Mouse (Mus musculus): Measurements from ENCODE around the gene Gm28036. TPM values are rescaled to one million over a fixed set of nuclear protein-coding genes. Genes with fewer than 3 reads are reported as not detected.

Gene Gm28036
- polyA plus RNA-seq, 1 experiment, result 3.5 TPM

- DNase-seq (ENCODE audit: low read depth), result no peak
Observed at GRCm38 (mm10) chr2:156084541-156084940, 42.4 kb downstream of the Gm28036 start.

GRCm38 (mm10) chr2:156080391-156080790 is 46.5 kb downstream of the Gm28036 start:
- DNase-seq (ENCODE audit: low read depth), result no peak

- no peak for DNase-seq (ENCODE audit: low read depth)
Observed at GRCm38 (mm10) chr2:156079674-156080073, 47.2 kb downstream of the Gm28036 start.

GRCm38 (mm10) chr2:156079183-156079560 is 47.7 kb downstream of the Gm28036 start:
- no peak for DNase-seq (ENCODE audit: low read depth)

DNA sequence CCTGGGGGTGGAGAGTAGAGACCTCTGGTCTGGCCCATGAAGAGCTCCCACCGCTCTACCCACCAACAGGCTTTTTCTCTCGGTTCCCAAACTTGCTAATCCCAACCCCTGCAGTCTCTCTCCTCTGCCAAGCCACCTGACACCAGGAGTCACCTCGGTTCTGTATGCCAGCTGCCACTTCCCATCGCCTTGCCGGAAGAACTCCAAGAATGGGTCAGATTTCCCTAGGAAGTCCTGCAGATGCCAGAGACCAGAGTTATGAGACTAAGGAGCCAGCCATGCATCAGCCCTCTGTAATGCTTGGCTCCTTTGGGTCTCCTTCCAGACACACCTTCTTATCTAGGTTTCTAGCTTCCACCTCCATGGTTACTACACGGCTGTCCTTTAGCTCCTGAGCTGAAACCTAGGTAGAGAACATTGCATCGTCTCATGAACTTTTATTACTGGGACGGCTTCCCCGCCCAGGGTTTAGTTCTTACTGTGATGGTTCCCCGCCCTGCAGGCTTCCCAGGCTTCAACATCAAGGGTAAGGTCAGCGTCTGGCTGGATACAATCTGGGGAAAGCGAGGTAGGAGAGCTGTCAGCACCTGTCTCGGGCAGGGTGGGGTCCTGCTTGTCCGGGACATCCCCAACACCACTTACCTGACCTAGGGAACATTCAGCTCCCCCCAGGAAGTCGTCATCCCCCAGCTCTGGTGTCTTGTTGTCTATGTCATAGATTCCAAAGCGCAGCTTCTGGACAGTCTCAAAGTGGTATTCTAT is 48.3 kb downstream of the Gm28036 start:
- DNase-seq (ENCODE audit: low read depth), result no peak

DNA sequence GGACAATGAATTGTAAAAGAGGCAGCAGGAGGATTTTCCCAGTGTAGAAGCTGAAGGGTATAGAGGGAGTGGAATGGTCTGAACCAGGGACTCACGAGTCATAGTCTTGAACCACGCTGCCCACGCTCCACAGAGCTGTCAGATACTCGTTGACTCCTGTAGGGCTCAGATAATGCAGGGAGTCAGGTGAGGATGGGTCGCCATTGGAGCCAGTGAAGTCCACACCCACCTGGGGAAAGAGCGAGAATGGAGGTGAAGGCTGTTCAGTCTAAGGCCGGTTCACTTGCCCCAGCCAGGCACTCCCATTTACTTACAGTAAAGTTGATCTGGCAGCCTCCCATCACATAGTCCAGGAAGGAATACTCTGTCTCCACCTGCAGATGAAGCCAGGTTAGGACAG is 49.4 kb downstream of the Gm28036 start:
- DNase-seq (ENCODE audit: low read depth), result no peak

DNA sequence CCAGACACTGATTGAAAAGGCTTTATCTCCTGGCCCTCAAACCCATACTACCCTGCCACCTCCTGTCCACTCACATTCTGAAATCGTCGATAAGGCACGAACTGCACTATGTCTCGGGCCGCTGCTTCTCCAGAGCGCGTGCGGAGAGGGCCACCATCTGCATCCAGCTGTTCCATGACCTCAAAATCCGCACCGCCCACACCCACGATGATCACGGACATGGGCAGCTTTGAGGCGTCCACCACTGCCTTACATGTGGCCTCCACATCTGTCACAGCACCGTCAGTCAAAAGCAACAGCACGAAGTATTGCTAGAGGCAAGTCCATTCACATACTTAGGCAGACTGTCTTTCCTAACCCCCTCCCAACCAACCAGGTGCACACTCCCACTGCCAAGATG is 53.2 kb downstream of the Gm28036 start:
- DNase-seq (ENCODE audit: low read depth), result no peak

- DNase-seq (ENCODE audit: low read depth), result no peak
Observed at GRCm38 (mm10) chr2:156071236-156071635, 55.7 kb downstream of the Gm28036 start.

- DNase-seq (ENCODE audit: low read depth), result no peak
Observed at GRCm38 (mm10) chr2:156067916-156068315, 59.0 kb downstream of the Gm28036 start.

- no peak for DNase-seq (ENCODE audit: low read depth)
Observed at GRCm38 (mm10) chr2:156066126-156066525, 60.8 kb downstream of the Gm28036 start.

DNA sequence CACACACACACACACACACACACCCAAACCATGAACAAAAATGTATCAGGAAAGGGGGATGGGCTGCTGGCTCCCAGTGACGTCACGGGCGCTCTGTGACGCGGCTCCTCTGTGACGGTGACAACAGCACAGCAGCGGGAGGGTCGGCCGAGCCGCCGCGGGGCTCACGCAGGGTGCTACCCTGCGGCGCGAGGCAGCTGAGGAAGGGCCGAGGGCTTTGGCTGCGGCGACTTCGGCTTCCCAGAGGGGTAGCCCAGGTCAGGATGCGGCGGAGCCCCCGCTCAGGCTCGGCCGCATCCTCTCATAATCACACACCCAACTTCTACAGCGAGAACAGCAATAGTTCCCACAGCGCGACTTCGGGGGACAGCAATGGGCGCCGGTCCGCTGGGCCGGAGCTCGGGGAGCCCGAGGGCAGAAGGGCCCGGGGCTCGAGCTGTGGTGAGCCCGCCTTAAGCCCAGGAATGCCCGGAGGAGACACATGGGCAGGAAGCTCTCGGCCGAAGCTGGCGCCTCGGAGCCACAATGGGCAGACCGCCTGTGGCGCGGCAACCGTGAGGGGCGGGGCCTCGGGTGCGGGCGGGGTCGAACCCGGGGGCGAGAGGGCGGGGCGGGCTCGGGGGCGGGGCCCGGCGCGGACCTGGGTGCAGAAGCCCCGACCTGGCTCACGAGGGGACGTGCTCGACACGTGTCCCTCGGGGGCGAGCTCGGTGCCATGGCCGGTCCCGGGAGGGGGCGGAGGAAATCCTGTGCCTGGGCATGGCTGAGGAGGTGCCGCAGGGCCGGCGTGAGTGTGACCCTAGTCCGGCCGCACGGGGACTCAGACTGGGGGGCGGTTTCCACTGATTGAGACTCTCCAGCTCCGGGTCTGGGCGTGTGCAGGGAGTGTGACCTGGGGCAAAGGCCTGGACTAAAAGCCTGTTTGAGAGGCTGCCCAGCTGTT is 61.5 kb downstream of the Gm28036 start, which contains the start of gene Spag4:
Spag4 (plus strand) TSS at position 77 of the 943 bp plus-strand sequence.
- no peak for DNase-seq (ENCODE audit: low read depth)

- DNase-seq (ENCODE audit: low read depth), result no peak
Observed at GRCm38 (mm10) chr2:156052816-156053215, 74.1 kb downstream of the Gm28036 start, which contains the start of gene Fer1l4. Gene Fer1l4, minus strand, starts transcription at chr2:156052947.

- DNase-seq (ENCODE audit: low read depth), result no peak
Observed at GRCm38 (mm10) chr2:156047929-156048328, 79.0 kb downstream of the Gm28036 start.

GRCm38 (mm10) chr2:156042903-156043302 is 84.0 kb downstream of the Gm28036 start:
- no peak for DNase-seq (ENCODE audit: low read depth)

GRCm38 (mm10) chr2:156039390-156039789 is 87.5 kb downstream of the Gm28036 start:
- no peak for DNase-seq (ENCODE audit: low read depth)

DNA sequence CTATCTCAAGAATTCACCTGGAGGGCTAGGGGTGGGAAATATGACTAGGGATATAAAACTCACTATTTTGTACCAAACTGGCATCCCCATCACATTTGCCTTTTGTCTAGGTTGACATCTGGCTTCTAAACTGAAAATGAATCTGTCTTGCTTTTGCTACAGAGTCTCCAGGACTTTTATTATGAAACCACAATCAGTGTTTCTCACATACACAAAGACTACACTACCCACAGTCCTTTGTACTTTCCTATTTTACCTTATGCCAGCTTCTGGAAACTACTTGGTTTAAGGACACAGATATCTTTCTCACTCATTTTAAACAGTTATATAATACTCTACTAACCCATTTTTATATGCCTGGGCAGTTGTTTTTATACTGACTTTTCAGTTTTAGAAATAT is 101.4 kb downstream of the Gm28036 start:
- DNase-seq (ENCODE audit: low read depth), result no peak

Other genes with a start within 250 kb of the Gm28036 start
- 31.7 and 36.7 TPM in 2 replicates for gene Uqcc1, start 196.8 kb downstream of the Gm28036 start, polyA plus RNA-seq (2012; rRNA removed)
- not detected in 2 replicates for gene Gm15557, start 186.4 kb downstream of the Gm28036 start, polyA plus RNA-seq (2012; rRNA removed)
- 1.2 and 1.3 TPM in 2 replicates for gene Gdf5, start 181.7 kb downstream of the Gm28036 start, polyA plus RNA-seq (2012; rRNA removed)
- gene Cep250, start 170.6 kb downstream of the Gm28036 start, polyA plus RNA-seq (2012; rRNA removed), result 15.1 and 18.4 TPM in 2 replicates
- 3.2 and 4.0 TPM in 2 replicates for gene 6430550D23Rik, start 119.1 kb downstream of the Gm28036 start, polyA plus RNA-seq (2012; rRNA removed)
- gene Ergic3, start 119.0 kb downstream of the Gm28036 start, polyA plus RNA-seq (2012; rRNA removed), result 341 and 349 TPM in 2 replicates
- 4.6 and 6.2 TPM in 2 replicates for gene Fer1l4, start 74.1 kb downstream of the Gm28036 start, polyA plus RNA-seq (2012; rRNA removed)
- 5.9 and 6.1 TPM in 2 replicates for gene Spag4, start 61.9 kb downstream of the Gm28036 start, polyA plus RNA-seq (2012; rRNA removed)
- gene Cpne1, start 15.1 kb downstream of the Gm28036 start, polyA plus RNA-seq (2012; rRNA removed), result 70.4 and 82.9 TPM in 2 replicates
- 10.1 and 12.3 TPM in 2 replicates for gene Rbm12, start 15.1 kb downstream of the Gm28036 start, polyA plus RNA-seq (2012; rRNA removed)
- 316 and 387 TPM in 2 replicates for gene Romo1, start 16.9 kb upstream of the Gm28036 start, polyA plus RNA-seq (2012; rRNA removed)
- gene Nfs1, start 17.1 kb upstream of the Gm28036 start, polyA plus RNA-seq (2012; rRNA removed), result 47.1 and 54.8 TPM in 2 replicates
- gene Rbm39, start 53.1 kb upstream of the Gm28036 start, polyA plus RNA-seq (2012; rRNA removed), result 32.5 and 46.7 TPM in 2 replicates
- gene Phf20, start 69.4 kb upstream of the Gm28036 start, polyA plus RNA-seq (2012; rRNA removed), result 21.2 and 22.0 TPM in 2 replicates
- gene Cnbd2, start 185.2 kb upstream of the Gm28036 start, polyA plus RNA-seq (2012; rRNA removed), result 1.3 and 2.1 TPM in 2 replicates
- 118 and 181 TPM in 2 replicates for gene Scand1, start 185.6 kb upstream of the Gm28036 start, polyA plus RNA-seq (2012; rRNA removed)

All from gonadal fat pad, adult 2 months (tissue).